Mouse (Mus musculus): ENCODE results near the gene Tnfrsf25.

Tnfrsf25 gene

DNA sequence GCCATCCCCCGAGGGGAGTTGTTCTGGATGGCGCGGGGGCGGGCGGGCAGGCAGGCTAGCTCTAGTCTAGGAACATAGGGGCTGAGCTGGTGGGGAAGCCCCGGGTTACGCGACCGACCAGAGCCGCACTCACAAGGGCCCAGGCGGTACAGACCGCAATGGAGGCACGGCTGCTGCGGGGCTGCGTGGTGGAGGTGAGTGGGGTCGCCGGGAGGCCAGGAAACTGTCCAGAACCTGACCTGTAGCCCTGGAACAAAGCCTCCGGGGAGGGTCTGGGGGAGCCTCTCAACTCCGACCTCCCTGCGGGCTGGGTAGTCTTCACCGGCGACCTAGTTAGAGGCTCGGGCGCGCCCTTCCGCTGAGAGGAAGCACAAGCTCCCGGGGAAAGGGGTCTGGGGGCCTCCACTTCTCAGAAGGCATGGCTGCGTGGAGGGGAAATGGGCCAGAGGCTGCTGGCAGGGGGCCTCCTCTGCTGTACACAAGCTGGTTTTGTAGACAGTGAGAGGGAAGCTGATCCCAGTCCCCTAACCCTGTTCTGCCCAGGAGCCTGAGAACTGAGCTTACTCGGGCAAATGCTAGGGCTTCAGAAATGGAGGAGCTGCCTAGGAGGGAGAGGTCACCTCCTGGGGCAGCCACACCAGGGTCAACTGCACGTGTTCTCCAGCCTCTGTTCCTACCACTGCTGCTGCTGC, at the start of gene Tnfrsf25:
TSS of gene Tnfrsf25 (plus strand) at position 14 of the 692 bp plus-strand sequence.
- DNase-seq (ENCODE audit: low spot score in 2 of 2): no peak

DNA sequence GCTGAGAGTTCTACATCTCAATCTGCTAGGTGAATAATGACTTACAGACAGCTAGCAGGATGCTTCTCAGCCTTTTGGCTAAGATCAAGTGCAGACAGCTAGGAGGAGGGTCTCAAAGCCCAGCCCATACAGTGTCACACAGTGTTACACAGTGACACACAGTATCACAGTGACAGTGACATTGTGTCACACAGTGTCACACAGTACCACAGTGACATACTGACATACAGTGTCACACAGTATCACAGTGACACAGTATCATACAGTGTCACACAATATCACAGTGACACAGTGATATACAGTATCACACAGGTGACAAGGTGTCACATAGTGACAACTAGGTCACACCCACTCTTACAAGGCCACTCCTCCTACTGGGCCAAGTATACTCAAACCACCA, 48.5 kb upstream of the Tnfrsf25 start:
- no peak for DNase-seq (ENCODE audit: low spot score in 2 of 2)

DNA sequence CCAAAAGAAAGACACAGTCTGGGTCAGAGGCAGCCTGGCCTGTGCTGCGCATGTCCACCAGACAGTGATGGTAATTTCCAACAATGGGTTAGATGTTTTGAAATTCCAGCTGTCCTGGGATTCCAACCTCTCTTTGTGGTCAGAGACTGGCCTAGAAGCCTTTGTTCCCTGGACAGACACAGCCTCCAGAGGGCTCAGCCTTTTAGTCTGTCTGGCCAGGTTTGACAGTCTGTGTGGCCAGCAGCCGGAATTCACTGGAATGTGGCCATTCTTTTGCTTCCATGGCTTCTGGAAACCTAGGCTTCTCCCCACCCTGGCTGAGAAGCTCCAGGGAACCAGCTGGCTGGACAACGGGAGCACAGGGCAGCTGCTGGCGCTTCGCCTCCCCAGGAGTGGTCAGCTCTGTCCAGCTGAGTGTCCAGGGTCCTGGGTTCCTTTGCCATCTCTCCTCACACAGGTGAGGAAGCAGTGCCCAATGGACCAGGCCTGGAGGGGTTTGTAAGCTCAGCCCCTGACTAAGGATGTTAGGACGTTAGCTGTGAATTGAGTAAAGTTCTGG, 47.5 kb upstream of the Tnfrsf25 start:
- DNase-seq (ENCODE audit: low spot score in 2 of 2): no peak

DNA sequence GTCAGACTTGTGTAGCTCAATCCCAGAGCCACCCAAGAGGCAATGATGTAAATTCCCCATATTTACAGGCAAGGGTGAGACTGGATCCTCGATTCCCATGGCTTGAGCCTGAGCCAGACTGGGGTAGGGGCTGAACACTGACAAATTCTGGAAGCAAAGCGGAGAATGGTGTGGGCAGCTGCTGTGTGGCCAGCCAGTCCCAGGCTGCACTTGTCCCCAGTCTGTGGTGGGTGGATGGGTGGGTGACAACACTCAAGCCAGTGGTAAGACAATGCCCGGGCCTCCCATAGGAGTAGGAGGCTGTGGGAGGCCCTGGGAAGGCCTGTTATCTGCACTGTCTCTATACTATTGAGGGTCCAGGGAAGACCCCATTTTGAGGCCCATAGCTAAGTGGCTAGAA, 46.5 kb upstream of the Tnfrsf25 start:
- DNase-seq (ENCODE audit: low spot score in 2 of 2): no peak

- DNase-seq (ENCODE audit: low spot score in 2 of 2): no peak
Observed at GRCm38 (mm10) chr4:152070494-152071396, 45.0 kb upstream of the Tnfrsf25 start.

GRCm38 (mm10) chr4:152072121-152072601, 43.6 kb upstream of the Tnfrsf25 start, which contains the start of gene Plekhg5:
Gene Plekhg5 (plus strand): TSS chr4:152072498.
- DNase-seq (ENCODE audit: low spot score in 2 of 2): no peak

DNA sequence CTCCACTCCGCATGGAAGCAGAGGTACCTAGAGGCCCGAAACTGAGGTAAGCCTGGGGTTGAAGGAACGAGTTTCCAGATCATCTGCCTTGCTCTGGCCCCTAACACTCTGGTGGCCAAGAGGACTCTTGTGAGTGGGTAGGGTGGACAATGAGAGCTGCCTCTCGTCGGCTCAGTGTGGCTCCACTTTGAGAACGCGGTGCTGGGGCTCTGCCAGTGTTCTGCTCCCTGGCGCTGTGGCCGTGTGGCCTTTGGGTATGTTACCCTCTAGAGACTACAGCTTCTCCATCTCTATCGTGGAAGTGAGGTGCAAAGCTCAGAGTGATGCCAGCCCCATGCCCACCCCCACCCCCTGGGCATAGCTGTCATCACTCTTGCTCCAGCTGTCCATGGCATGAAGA, 43.1 kb upstream of the Tnfrsf25 start:
- no peak for DNase-seq (ENCODE audit: low spot score in 2 of 2)

DNA sequence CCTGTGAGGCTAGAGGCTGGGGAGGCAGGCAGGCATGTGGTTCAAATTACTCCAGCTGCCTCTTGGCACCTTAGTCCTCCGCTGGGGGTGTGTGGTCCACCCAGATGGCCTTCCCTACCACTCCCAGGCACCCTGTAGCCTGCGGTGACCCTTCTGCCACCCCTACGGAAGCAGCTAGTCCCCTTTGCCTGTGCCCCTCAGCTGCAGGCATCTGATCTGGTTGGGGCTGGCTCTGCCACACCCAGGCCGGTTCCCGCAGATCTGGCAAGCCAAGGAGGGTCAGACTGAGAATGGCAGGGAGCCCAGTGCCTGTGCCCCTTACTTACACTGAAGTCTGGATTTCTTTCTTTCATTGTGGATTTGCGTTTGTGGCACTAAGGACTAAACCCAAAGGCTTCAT, 42.0 kb upstream of the Tnfrsf25 start:
- DNase-seq (ENCODE audit: low spot score in 2 of 2): no peak

DNA sequence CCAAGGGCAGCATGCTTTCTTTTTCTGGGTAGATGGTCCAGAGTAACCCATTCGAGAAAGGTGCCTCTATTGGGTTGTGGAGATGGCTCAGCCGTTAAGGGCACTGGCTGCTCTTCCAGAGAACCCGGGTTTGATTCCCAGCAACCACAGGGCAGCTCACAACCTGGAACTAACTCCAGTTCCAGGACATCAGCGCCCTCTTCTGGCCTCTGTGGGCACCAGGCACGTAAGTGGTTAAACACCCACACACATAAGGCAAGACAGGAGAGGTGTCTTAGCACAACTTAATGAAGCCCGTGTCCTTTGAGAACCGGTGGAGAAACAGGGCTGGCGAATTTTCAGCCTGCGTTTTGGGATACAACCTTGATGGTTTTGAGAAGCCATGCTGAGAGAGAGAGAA, 41.2 kb upstream of the Tnfrsf25 start:
- no peak for DNase-seq (ENCODE audit: low spot score in 2 of 2)

- DNase-seq (ENCODE audit: low spot score in 2 of 2): no peak
Observed at GRCm38 (mm10) chr4:152077191-152077590, 38.5 kb upstream of the Tnfrsf25 start.

DNA sequence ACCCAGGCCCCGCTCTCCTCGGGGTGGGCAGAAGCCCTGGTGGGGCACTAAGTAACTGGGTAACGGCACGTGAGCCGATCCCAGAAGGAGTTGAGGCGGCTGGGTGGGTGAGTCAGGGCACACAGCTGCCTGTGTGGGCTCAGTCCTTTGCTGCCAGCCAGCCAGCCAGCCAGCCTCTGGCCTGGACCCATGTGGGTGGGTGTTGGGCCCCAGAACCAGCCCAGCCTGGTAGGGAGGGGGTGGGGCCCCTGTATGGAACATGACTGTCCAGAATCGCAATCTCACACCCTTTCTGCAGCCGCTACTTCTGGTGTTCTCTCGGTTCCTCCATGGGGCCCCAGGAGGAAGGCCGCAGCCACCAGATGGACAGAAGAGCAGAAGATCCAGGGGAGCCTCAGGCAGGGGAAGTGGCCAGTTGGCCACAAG, 37.6 kb upstream of the Tnfrsf25 start:
- no peak for DNase-seq (ENCODE audit: low spot score in 2 of 2)

- DNase-seq (ENCODE audit: low spot score in 2 of 2): no peak
Observed at GRCm38 (mm10) chr4:152079261-152079660, 36.5 kb upstream of the Tnfrsf25 start.

DNA sequence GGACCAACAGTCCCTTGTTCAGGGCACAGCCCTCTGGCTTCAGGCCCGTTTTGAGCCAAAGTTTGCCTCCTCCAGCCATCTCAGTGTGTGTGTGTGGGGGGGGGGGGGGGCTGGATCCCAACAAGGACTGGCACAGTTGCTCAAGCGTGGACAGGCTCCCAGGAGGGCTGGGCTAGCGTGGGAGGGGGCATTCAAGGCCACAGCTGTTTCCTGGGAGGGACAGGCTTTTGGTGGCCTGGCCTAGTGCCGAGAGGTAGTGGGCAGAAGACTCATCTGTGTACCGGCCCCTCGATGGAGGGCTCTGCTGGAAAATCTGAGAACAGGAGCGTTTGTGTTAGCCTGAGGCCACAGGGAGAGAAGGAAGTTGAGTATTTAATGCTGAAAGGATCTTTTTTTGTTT, 35.8 kb upstream of the Tnfrsf25 start:
- no peak for DNase-seq (ENCODE audit: low spot score in 2 of 2)

GRCm38 (mm10) chr4:152083611-152084220, 32.0 kb upstream of the Tnfrsf25 start:
- DNase-seq (ENCODE audit: low spot score in 2 of 2): no peak

DNA sequence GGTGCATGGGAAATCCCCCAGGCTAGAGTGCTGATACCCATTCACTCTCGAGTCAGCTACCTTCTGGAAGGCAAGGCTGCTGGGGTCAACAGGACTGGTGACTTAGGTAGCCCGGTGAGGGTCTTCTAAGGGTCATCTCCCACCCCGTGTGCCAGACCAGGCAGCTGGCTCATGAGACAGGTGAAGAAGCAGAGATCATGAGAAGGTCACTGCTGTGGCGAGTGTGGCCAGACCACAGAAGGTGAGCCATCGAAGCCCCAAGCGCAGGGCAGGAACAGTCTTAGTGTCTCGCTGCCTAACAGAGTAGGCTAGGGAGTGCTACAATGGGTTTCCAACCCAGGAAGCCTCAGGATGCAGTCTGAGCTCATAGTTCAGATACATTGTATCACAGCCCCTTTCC, 31.1 kb upstream of the Tnfrsf25 start:
- DNase-seq (ENCODE audit: low spot score in 2 of 2): no peak

DNA sequence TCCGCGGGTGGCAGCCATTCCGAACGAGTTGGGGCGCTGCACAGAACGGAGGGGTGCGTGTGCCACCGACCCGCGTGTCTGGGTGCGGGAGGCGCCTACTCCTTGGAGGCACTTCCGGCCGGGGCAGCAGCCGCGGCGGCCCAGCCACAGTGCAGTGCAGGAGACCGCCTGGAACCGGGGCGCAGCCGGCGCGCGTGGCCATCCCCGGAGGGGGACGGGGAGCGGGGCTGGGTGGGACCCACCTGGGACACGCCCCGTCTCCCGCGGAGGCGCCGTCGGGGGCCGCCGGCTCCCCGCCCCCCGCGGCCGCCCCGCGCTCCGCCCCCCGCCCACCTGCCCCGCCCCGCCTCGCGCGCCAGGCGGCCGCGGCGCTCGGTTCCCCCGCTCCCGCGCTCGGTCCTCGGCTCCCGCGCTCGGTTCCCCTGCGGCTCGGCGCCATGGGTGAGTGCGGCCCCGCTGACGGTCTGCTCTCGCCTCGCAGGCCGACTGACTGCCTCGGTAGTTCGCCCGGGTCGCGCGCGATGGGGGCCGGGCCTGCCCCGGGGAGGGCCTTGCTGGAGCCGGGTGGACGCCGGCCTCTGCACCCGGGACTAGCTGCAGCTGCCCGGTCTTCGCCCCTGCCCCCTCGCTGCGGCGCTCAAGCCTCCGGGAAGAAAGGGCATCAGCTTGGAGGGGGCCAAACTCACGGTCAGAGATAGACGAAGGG, 29.1 kb upstream of the Tnfrsf25 start:
- peak in 1 of 2 experiments; percentile 58 for DNase-seq (ENCODE audit: low spot score in 2 of 2)

DNA sequence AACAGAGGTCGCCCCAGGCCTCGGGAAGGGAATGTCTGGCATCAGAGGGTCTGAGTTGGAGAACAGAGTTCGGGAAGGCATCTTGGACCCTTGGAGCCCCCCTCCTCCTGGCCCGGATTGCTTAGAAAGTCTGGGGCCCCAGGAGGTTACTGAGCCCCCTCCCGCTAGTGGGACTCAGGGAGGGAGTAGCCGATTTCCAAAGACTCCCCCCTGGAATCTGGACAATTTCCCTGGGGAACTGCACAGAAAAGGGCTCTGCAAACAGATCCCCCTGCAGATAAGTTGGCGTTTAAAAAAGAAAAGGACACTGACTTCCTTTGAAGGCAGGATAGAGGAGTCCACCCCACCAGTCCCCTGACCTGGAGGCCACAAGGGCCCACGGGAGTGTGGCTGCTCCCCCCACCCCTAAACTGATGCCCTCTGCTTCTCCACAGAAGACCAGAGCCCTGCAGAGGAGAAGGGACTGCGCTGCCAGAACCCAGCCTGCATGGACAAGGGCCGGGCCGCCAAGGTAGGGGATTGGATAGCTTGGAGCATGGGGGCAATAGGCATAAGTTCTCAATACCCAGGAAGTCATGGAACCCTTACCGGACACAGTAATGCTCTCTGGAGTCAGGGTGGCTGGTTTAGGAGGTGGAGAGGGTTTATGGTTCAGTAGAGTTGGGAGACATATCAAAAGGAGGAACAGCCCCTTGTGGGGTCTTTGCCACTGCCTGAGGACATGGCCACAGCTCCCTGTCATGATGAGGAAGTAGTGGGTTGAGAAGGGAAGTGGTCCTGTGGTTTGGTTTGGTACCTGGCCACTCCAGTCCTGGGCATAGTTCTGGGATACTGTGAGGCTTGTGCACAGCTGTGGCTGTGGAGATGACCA, 28.3 kb upstream of the Tnfrsf25 start:
- no peak for DNase-seq (ENCODE audit: low spot score in 2 of 2)

GRCm38 (mm10) chr4:152088133-152088532, 27.6 kb upstream of the Tnfrsf25 start:
- no peak for DNase-seq (ENCODE audit: low spot score in 2 of 2)

GRCm38 (mm10) chr4:152088556-152089120, 27.1 kb upstream of the Tnfrsf25 start:
- peak; percentile 69 to 84 for DNase-seq (ENCODE audit: low spot score in 2 of 2)

GRCm38 (mm10) chr4:152090191-152090590, 25.5 kb upstream of the Tnfrsf25 start:
- DNase-seq (ENCODE audit: low spot score in 2 of 2): no peak
